Mouse (Mus musculus): ENCODE measurements around the gene Lingo1.

DNA sequence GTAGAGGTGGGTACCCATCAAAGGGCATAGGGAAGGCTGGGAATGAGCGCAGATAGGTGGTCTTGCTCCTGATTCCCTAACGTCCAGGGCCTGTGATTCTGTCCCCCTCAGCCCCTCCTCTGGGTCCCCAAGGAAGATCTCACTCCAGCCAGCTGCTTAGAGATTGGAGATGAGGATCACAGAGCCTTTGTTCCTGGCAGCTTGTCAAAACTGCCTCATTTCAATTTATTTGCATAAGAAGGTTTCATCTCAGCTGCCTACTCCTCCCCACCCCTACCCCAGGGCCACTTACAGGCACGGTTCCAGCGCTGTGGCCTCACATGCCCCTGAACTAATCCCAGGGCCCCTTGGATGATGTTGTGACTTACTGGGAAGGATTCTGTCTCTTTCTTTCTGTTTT lies 33.9 kb upstream of the Lingo1 start:
- no peak for TF ChIP-seq CTCF (conservative IDR thresholded peaks at IDR 0.05 in 1 of 2, IDR thresholded peaks at IDR 0.05 in 1 of 2; ENCODE audit: low read depth in 2 of 2, low read length in 2 of 2)
- TF ChIP-seq USF1 (IDR thresholded peaks at IDR 0.05; ENCODE audit: low read depth, low read length) = no peak
- no peak for TF ChIP-seq POLR2A (IDR thresholded peaks at IDR 0.05; ENCODE audit: low read depth, low read length)
- no peak for TF ChIP-seq E2F4 (IDR thresholded peaks at IDR 0.05; ENCODE audit: insufficient replicate concordance, low read depth, low read length)
- no peak for TF ChIP-seq EP300 (IDR thresholded peaks at IDR 0.05; ENCODE audit: low read length)
- no peak for TF ChIP-seq SIN3A (IDR thresholded peaks at IDR 0.05; ENCODE audit: low read length)
